Mouse (Mus musculus): ENCODE results near the gene Pskh1. TPM values are rescaled to one million over a fixed set of nuclear protein-coding genes. Genes with fewer than 3 reads are reported as not detected.
A peak's percentile ranks its signal among the peaks of the same experiment; 100 is the strongest.

The Pskh1 gene
- polyA plus RNA-seq, 2 experiments, result 6.2 to 9.8 TPM

- Histone ChIP-seq H3K4me2 (ENCODE audit: low read depth) (peak within 1 kb of the TSS; percentile 74), H3K9me3 (ENCODE audit: control insufficient read depth, low read length) (no peaks in the 10 kb centered on the region), H3K9ac (replicated peaks) (peak within 1 kb of the TSS; percentile 75; the same call in 1 of the 2 replicates), H3K27ac (no peak within 1 kb of the TSS; the same call in none of the 2 replicates), H3K4me3 (ENCODE audit: insufficient read depth in 1 of 2, low read depth in 2 of 2, low read length in 2 of 2) (peak within 1 kb of the TSS in 1 of 2 experiments; percentile 69; a peak in 2 of 4 replicates), H3K4me1 (replicated peaks; ENCODE audit: control insufficient read depth in 2 of 2, insufficient read depth in 2 of 2, low read length in 1 of 2) (peaks cover 26 to 29% of the 10 kb centered on the region in 2 experiments), H3K36me3 (replicated peaks; ENCODE audit: control insufficient read depth, insufficient read depth, low read depth) (peaks cover 8% of the 10 kb centered on the region), H3K27me3 (ENCODE audit: control insufficient read depth, insufficient read depth, low read length) (no peaks in the 10 kb centered on the region)
- 76% methylated on average over 3 of the region's 3 CpGs for WGBS (ENCODE audit: insufficient replicate concordance)
- no peak for DNase-seq (ENCODE audit: low read depth in 3 of 3, low spot score in 3 of 3)
- TF ChIP-seq EP300 (IDR thresholded peaks at IDR 0.05; ENCODE audit: low read depth), result no peak
- TF ChIP-seq CTCF (IDR thresholded peaks at IDR 0.05; ENCODE audit: low read depth), result no peak
- no peak for ATAC-seq (ENCODE audit: insufficient read depth)
These were observed 47.1 kb upstream of the Pskh1 start, which contains the start of gene Cenpt for GRCm38 (mm10) chr8:105853178-105853577. TSS of gene Cenpt (minus strand) at chr8:105853278.

DNA sequence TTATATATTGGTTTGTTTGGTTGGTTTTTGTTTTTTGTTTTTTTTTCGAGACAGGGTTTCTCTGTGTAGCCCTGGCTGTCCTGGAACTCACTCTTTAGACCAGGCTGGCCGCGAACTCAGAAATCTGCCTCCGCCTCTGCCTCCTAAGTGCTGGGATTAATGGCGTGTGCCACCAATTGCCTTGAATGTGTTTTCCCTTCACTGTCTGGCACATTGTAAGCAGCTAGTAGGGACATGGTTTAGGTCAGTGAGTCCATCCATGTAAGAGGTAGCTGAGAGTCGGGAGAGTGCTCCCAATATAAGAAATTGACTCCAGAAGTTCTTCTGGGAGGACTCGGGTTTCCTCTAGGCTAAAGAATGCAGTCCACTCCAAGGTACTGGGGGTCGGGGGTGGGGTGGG, 45.9 kb upstream of the Pskh1 start:
- no peak overlapping the region for H3K27ac ChIP-seq
- peak overlapping the region in 1 of 2 experiments; percentile 70; a peak in 2 of 4 replicates for H3K4me3 ChIP-seq (ENCODE audit: insufficient read depth in 1 of 2, low read depth in 2 of 2, low read length in 2 of 2)
- no peak for TF ChIP-seq EP300 (IDR thresholded peaks at IDR 0.05; ENCODE audit: low read depth)
- no peak for TF ChIP-seq CTCF (IDR thresholded peaks at IDR 0.05; ENCODE audit: low read depth)
- ATAC-seq (ENCODE audit: insufficient read depth) (no peak), DNase-seq (ENCODE audit: low read depth in 3 of 3, low spot score in 3 of 3) (no peak)
- peak overlapping the region; percentile 49 for H3K4me2 ChIP-seq (ENCODE audit: low read depth)
- H3K9me3 ChIP-seq (ENCODE audit: control insufficient read depth, low read length), result no peaks in the 10 kb centered on the region
- peaks cover 35 to 39% of the 10 kb centered on the region in 2 experiments for H3K4me1 ChIP-seq (replicated peaks; ENCODE audit: control insufficient read depth in 2 of 2, insufficient read depth in 2 of 2, low read length in 1 of 2)
- 21% methylated on average over 8 of the region's 8 CpGs for WGBS (ENCODE audit: insufficient replicate concordance)
- peak overlapping the region; percentile 31 for H3K9ac ChIP-seq (replicated peaks)
- no peaks in the 10 kb centered on the region for H3K27me3 ChIP-seq (ENCODE audit: control insufficient read depth, insufficient read depth, low read length)
- H3K36me3 ChIP-seq (replicated peaks; ENCODE audit: control insufficient read depth, insufficient read depth, low read depth), result no peaks in the 10 kb centered on the region; the same call in 1 of the 2 replicates

- Histone ChIP-seq H3K36me3 (replicated peaks; ENCODE audit: control insufficient read depth, insufficient read depth, low read depth) (no peaks in the 10 kb centered on the region; the same call in 1 of the 2 replicates), H3K9ac (replicated peaks) (peak within 1 kb of the TSS; percentile 85), H3K27me3 (ENCODE audit: control insufficient read depth, insufficient read depth, low read length) (no peaks in the 10 kb centered on the region), H3K27ac (peak within 1 kb of the TSS; percentile 71), H3K4me3 (ENCODE audit: insufficient read depth in 1 of 2, low read depth in 2 of 2, low read length in 2 of 2) (peak within 1 kb of the TSS; percentile 70 to 72), H3K9me3 (ENCODE audit: control insufficient read depth, low read length) (no peaks in the 10 kb centered on the region), H3K4me1 (replicated peaks; ENCODE audit: control insufficient read depth in 2 of 2, insufficient read depth in 2 of 2, low read length in 1 of 2) (peaks cover 39 to 44% of the 10 kb centered on the region in 2 experiments), H3K4me2 (ENCODE audit: low read depth) (peak within 1 kb of the TSS; percentile 99)
- under 1% methylated on average over 43 of the region's 43 CpGs for WGBS (ENCODE audit: insufficient replicate concordance)
- ATAC-seq (ENCODE audit: insufficient read depth) (peak; percentile 86), DNase-seq (ENCODE audit: low read depth in 3 of 3, low spot score in 3 of 3) (peak; percentile 87 to 90 (median 88))
- TF ChIP-seq EP300 (IDR thresholded peaks at IDR 0.05; ENCODE audit: low read depth), result 0 out of 2 replicates have a peak, but pooled peaks have one; percentile 35
- peak; percentile 93 for TF ChIP-seq CTCF (IDR thresholded peaks at IDR 0.05; ENCODE audit: low read depth)
These were observed 45.5 kb upstream of the Pskh1 start, which contains the start of gene Thap11 for GRCm38 (mm10) chr8:105854715-105855216. TSS of gene Thap11 (plus strand) at chr8:105855132.

DNA sequence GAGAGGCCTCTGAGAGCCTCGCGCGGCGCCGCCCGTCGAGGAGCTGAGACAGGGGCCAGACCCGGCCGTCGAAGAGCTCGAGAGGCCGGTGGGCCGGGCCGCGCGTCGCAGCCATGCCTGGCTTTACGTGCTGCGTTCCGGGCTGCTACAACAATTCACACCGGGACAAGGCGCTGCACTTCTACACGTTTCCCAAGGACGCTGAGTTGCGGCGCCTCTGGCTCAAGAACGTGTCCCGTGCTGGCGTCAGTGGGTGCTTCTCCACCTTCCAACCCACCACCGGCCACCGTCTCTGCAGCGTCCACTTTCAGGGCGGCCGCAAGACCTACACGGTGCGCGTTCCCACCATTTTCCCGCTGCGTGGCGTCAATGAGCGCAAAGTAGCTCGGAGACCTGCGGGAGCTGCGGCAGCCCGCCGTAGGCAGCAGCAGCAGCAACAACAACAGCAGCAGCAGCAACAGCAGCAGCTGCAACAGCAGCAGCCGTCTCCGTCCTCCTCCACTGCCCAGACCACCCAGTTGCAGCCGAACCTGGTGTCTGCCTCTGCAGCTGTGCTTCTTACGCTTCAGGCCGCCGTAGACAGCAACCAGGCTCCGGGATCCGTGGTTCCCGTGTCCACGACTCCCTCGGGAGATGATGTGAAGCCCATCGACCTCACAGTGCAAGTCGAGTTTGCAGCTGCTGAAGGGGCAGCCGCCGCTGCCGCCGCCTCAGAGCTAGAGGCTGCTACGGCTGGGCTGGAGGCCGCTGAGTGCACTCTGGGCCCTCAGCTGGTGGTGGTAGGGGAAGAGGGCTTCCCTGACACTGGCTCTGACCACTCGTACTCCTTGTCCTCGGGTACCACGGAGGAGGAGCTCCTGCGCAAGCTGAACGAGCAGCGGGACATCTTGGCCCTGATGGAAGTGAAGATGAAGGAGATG, 44.7 kb upstream of the Pskh1 start:
- Histone ChIP-seq H3K4me1 (replicated peaks; ENCODE audit: control insufficient read depth in 2 of 2, insufficient read depth in 2 of 2, low read length in 1 of 2) (peaks cover 37 to 41% of the 10 kb centered on the region in 2 experiments), H3K9me3 (ENCODE audit: control insufficient read depth, low read length) (no peaks in the 10 kb centered on the region), H3K36me3 (replicated peaks; ENCODE audit: control insufficient read depth, insufficient read depth, low read depth) (no peaks in the 10 kb centered on the region; the same call in 1 of the 2 replicates), H3K27me3 (ENCODE audit: control insufficient read depth, insufficient read depth, low read length) (no peaks in the 10 kb centered on the region), H3K4me3 (ENCODE audit: insufficient read depth in 1 of 2, low read depth in 2 of 2, low read length in 2 of 2) (peak overlapping the region; percentile 70 to 72), H3K27ac (peak overlapping the region; percentile 71), H3K9ac (replicated peaks) (peak overlapping the region; percentile 85), H3K4me2 (ENCODE audit: low read depth) (peak overlapping the region; percentile 99)
- TF ChIP-seq CTCF (IDR thresholded peaks at IDR 0.05; ENCODE audit: low read depth) (no peak; the same call in 1 of the 2 replicates), EP300 (IDR thresholded peaks at IDR 0.05; ENCODE audit: low read depth) (no peak)
- no peak for DNase-seq (ENCODE audit: low read depth in 3 of 3, low spot score in 3 of 3)
- WGBS (ENCODE audit: insufficient replicate concordance), result under 1% methylated on average over 71 of the region's 71 CpGs
- ATAC-seq (ENCODE audit: insufficient read depth), result peak; percentile 40

Measured in liver, embryonic 14.5 days (tissue).